Mouse (Mus musculus) liver, postnatal 0 days (tissue): ENCODE measurements around the gene Snrnp25. TPM values are rescaled to one million over a fixed set of nuclear protein-coding genes. Genes with fewer than 3 reads are reported as not detected.

Experiments
- ATAC-seq: fragments of 200-750 bp; cut with Nextera tagmentation; 2 replicates; pipeline ENCODE4 v1.8.0; 2017; ENCODE audit warnings: mild to moderate bottlenecking, moderate library complexity
- DNase-seq: peaks from one replicate; pipeline ENCODE4 v3.0.0-alpha.2; 2016
- H3K27ac ChIP-seq: fragments of 300-500 bp; sonication (generic); 2 replicates; pipeline ENCODE4 v1.5.1; 2014; ENCODE audit warnings: antibody characterized with exemption, moderate library complexity, mild to moderate bottlenecking, low read depth
- H3K27me3 ChIP-seq: fragments of 300-500 bp; sonication (generic); 2 replicates; pipeline ENCODE4 v1.6.1; 2014; ENCODE audit warnings: low read length, control low read depth, mixed read lengths; ENCODE audit not compliant: insufficient read depth
- H3K36me3 ChIP-seq: fragments of 300-500 bp; sonication (generic); replicated peaks from 2 replicates; pipeline ENCODE4 v1.6.1; 2014; ENCODE audit warnings: mild to moderate bottlenecking, control low read depth, low read length, moderate library complexity, mixed read lengths; ENCODE audit not compliant: insufficient read depth
- H3K4me1 ChIP-seq: fragments of 300-500 bp; sonication (generic); 2 replicates; pipeline ENCODE4 v1.6.1; 2014; ENCODE audit warnings: antibody characterized with exemption, mild to moderate bottlenecking, control low read depth; ENCODE audit not compliant: insufficient read depth
- H3K4me2 ChIP-seq: fragments of 300-500 bp; sonication (generic); 2 replicates; pipeline ENCODE4 v1.6.1; 2014; ENCODE audit warnings: low read depth, mild to moderate bottlenecking, low read length, moderate library complexity, mixed read lengths
- H3K4me3 ChIP-seq: fragments of 300-500 bp; sonication (generic); 2 replicates; pipeline ENCODE4 v1.5.1; 2014; ENCODE audit warnings: low read depth, low read length
- H3K9ac ChIP-seq: fragments of 300-500 bp; sonication (generic); replicated peaks from 2 replicates; pipeline ENCODE4 v1.6.1; 2014; ENCODE audit warnings: mild to moderate bottlenecking, moderate library complexity
- H3K9me3 ChIP-seq: fragments of 300-500 bp; sonication (generic); 2 replicates; pipeline ENCODE4 v1.6.1; 2016; ENCODE audit warnings: mild to moderate bottlenecking, control low read depth, low read length, mixed read lengths
- CTCF ChIP-seq: sonication (generic); IDR thresholded peaks from 2 replicates; pipeline ENCODE4 v1.5.1; 2016; ENCODE audit warnings: antibody characterized with exemption, low read depth
- EP300 ChIP-seq: IDR thresholded peaks from 2 replicates; pipeline ENCODE4 v1.6.1; 2016; ENCODE audit warnings: antibody characterized with exemption, low read depth, mild to moderate bottlenecking
- WGBS: fragments of 180-500 bp; shearing (Covaris S2); extraction: QIAGEN DNeasy Blood & Tissue Kit; methylation state at CpG from one replicate; pipeline ENCODE4 v1.1.7; 2014; ENCODE audit not compliant: insufficient replicate concordance; 5-methylcytosine and 5-hydroxymethylcytosine counted together
- polyA plus RNA-seq: library from polyadenylated mRNA; unstranded; fragments of >200 nt; fragmentation: Nextera tagmentation; extraction: Ambion mirVana; gene quantifications from 2 replicates; pipeline ENCODE4 v1.2.1, GENCODE M21; 2015

Snrnp25 gene
- polyA plus RNA-seq, 1 experiment from 2014 or later, result 32.9 TPM

DNA sequence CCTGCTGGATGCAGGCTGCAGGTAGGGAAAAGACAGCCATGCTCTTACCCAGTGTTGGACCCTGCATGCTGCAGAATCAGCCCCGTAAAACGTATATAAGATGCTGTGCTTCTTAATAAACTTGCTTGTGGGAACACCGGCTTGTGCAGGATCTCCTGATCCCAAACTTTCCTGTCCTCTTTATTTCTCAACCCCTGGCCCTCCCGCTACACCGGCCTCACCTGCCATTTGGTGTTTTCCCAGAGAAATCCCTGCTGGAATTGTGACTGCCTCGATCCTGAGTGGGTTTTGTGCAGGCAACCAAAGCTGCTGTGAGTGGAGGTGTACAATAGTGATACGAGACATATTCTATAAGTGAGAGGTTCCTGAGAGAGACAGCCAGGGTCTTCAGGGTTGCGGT, 20.7 kb upstream of the Snrnp25 start:
- Histone ChIP-seq H3K9ac (no peak overlapping the region), H3K27me3 (no peaks in the 10 kb centered on the region), H3K4me2 (no peak overlapping the region), H3K36me3 (no peaks in the 10 kb centered on the region), H3K9me3 (no peaks in the 10 kb centered on the region), H3K4me3 (no peak overlapping the region), H3K27ac (no peak overlapping the region), H3K4me1 (no peaks in the 10 kb centered on the region)
- TF ChIP-seq CTCF (no peak), EP300 (no peak)
- DNase-seq, result no peak
- WGBS, result 81% methylated on average over 8 of the region's 8 CpGs
- no peak for ATAC-seq

DNA sequence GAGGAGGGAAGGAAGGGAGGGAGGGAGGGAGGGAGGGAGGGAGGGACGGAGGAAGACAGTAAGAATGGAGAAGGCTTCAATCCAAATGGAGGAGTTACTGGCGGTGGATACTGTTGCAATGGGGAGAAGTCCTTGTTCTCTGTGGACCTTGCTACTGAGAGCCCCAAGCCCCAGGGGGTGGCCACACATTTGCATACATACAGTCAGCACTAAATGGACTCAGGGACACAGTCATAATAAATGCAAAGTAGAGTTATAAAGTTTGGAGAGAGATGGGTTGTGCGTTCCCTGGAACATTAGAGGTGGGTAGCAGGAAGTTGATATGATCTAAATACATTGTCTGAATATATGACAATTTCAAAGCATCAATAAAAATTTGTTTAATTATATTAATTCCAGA, 19.2 kb upstream of the Snrnp25 start:
- Histone ChIP-seq H3K4me3 (no peak overlapping the region), H3K36me3 (no peaks in the 10 kb centered on the region), H3K9ac (no peak overlapping the region), H3K27me3 (no peaks in the 10 kb centered on the region), H3K9me3 (no peaks in the 10 kb centered on the region), H3K27ac (no peak overlapping the region), H3K4me2 (no peak overlapping the region), H3K4me1 (no peaks in the 10 kb centered on the region)
- no peak for DNase-seq
- no peak for ATAC-seq
- TF ChIP-seq EP300 (no peak), CTCF (no peak)
- 71% methylated on average over 3 of the region's 3 CpGs for WGBS

DNA sequence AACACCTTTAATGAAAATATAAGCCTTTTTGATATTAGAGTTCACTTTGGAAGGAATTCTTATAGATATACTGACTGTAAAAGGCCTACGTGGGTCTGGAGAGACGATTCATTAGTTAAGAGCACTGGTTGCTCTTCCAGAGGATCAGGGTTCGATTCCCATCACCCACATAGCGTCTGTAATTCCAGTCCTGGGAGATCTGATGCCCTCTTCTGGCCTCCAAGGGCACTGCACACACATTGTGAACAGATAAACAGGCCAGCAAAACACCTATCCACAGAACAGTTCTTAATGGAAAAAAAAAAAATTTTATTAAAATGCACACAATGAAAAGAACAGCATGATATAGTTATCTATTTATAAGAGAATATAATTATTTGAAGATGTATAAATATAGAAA, 18.0 kb upstream of the Snrnp25 start:
- WGBS, result 80% methylated on average over 4 of the region's 4 CpGs
- Histone ChIP-seq H3K27me3 (no peaks in the 10 kb centered on the region), H3K9me3 (no peaks in the 10 kb centered on the region), H3K4me1 (no peaks in the 10 kb centered on the region), H3K4me2 (no peak overlapping the region), H3K4me3 (no peak overlapping the region), H3K36me3 (no peaks in the 10 kb centered on the region), H3K27ac (no peak overlapping the region), H3K9ac (no peak overlapping the region)
- TF ChIP-seq CTCF (peak; percentile 47), EP300 (no peak)
- peak; percentile 10 for DNase-seq
- no peak for ATAC-seq

DNA sequence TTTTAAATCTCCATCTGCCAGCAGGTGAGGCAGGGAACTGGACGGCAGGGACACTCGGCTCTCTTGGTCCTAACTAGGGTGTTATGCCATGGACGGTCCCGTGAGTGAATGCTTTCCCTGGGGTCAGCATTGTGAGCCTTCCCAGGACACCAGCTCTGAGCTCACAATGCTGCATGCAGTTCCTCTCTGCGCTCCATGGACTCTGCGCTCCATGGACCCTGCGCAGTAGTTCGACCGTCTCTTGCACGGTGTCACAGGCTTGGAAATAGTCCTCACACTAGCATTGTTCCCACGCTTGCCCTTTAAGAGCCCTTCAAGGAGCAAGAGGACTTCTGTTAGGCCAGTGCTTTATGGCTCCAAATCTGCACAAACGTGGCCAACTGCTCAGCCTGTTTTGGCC, 16.3 kb upstream of the Snrnp25 start:
- no peaks in the 10 kb centered on the region for H3K9me3 ChIP-seq
- H3K27me3 ChIP-seq, result no peaks in the 10 kb centered on the region
- WGBS, result 83% methylated on average over 12 of the region's 12 CpGs
- H3K4me2 ChIP-seq, result no peak overlapping the region
- H3K9ac ChIP-seq, result no peak overlapping the region
- ATAC-seq (no peak), DNase-seq (no peak)
- no peak overlapping the region for H3K27ac ChIP-seq
- H3K4me3 ChIP-seq, result no peak overlapping the region
- H3K4me1 ChIP-seq, result no peaks in the 10 kb centered on the region
- no peak for TF ChIP-seq EP300
- no peak for TF ChIP-seq CTCF
- H3K36me3 ChIP-seq, result no peaks in the 10 kb centered on the region

DNA sequence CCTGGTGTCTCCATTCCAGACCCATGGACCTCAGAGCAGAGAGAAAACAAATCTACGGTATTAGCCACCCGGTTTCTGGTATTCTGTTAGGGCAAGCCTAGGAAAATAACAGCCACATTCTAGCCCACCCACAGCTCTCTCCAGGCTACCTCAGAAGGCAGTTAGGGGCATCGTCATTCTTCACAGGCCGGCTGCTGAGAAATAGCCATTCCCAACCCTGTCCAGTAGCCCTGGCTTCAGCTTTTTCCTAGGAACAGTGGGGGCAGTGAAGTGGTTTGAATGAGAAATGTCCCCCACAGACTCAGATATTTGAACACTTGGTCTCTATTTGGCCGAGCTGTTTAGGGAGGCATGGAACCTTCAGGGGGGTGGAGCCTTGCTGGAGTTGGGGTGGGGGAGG, 15.8 kb upstream of the Snrnp25 start:
- DNase-seq (peak; percentile 7), ATAC-seq (no peak)
- WGBS, result 80% methylated on average over 5 of the region's 5 CpGs
- no peaks in the 10 kb centered on the region for H3K36me3 ChIP-seq
- H3K4me2 ChIP-seq, result no peak overlapping the region
- TF ChIP-seq CTCF (no peak), EP300 (no peak)
- no peaks in the 10 kb centered on the region for H3K27me3 ChIP-seq
- H3K9ac ChIP-seq, result no peak overlapping the region
- H3K4me3 ChIP-seq, result no peak overlapping the region
- H3K4me1 ChIP-seq, result no peaks in the 10 kb centered on the region
- no peaks in the 10 kb centered on the region for H3K9me3 ChIP-seq
- H3K27ac ChIP-seq, result no peak overlapping the region

DNA sequence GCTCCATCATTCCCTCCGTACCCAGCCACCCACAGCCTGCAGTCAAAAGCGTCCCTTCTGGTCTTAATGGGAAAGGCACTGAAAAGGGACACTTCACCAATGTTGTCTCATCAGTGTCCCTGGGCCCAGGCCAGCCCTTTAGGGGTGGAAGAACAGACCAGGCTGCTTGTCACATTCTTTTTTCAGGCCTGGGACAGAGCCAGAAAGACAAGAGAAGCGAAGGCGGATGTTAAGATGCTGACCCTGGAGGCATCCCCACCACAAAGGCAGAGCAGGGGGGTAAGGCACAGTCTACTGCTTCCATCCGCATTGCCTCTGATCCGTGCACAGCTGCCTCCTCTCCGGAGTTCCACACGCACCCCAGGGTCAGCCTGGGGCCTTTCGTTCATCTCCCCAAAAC, 15.1 kb upstream of the Snrnp25 start:
- ATAC-seq (no peak), DNase-seq (no peak)
- Histone ChIP-seq H3K4me3 (no peak overlapping the region), H3K9ac (no peak overlapping the region), H3K27ac (no peak overlapping the region), H3K36me3 (no peaks in the 10 kb centered on the region), H3K9me3 (no peaks in the 10 kb centered on the region), H3K4me1 (no peaks in the 10 kb centered on the region), H3K4me2 (no peak overlapping the region), H3K27me3 (no peaks in the 10 kb centered on the region)
- 85% methylated on average over 9 of the region's 9 CpGs for WGBS
- TF ChIP-seq CTCF, result no peak
- TF ChIP-seq EP300, result no peak

DNA sequence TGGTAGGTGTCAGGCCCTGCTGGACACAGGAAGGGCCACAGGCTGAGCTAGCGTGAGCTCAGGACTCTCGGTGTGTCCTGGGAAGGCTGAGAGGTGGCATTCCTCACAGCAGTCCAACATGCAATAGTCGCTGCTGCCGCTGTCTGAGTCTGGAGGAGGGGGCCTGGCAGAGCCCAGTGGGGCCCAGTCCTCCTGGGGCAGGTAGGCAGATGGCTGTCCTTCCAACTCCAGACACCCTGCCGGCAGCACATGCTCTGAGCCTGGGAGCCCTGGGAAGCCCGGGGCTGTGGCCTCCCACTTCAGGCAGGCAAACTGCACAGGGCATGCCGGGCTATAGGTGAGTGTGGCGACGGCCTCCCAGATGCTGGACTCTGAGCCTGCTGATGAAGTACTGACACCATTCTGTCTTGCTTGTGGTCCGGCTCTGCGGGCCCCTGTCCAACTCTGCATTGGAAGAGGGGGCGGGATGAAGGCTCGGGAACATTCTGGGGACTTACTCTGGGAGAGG, 14.6 kb upstream of the Snrnp25 start:
- 84% methylated on average over 13 of the region's 13 CpGs for WGBS
- no peak overlapping the region for H3K27ac ChIP-seq
- TF ChIP-seq EP300 (no peak), CTCF (no peak)
- H3K9ac ChIP-seq, result no peak overlapping the region
- H3K4me3 ChIP-seq, result no peak overlapping the region
- no peaks in the 10 kb centered on the region for H3K9me3 ChIP-seq
- ATAC-seq (no peak), DNase-seq (no peak)
- no peaks in the 10 kb centered on the region for H3K36me3 ChIP-seq
- no peak overlapping the region for H3K4me2 ChIP-seq
- no peaks in the 10 kb centered on the region for H3K4me1 ChIP-seq
- no peaks in the 10 kb centered on the region for H3K27me3 ChIP-seq
